Mouse (Mus musculus) layer of hippocampus, postnatal 25 days (tissue): Measurements from ENCODE around the gene Idh3b. TPM values are rescaled to one million over a fixed set of nuclear protein-coding genes. Genes with fewer than 3 reads are reported as not detected.

Source experiments
- DNase-seq, 2 experiments: peaks; one replicate each; pipeline ENCODE4 v3.0.0; 2022; ENCODE audit warnings: mixed read lengths in 2 of 2, low spot score in 1 of 2; ENCODE audit errors: extremely low spot score in 1 of 2
- total RNA-seq, 2 experiments: library from RNA; stranded (reverse); gene quantifications; 2 replicates each; pipeline ENCODE4 v1.2.3; 2021

Gene Idh3b
- 100 to 1,000 TPM; 320 to 329 TPM for total RNA-seq

DNA sequence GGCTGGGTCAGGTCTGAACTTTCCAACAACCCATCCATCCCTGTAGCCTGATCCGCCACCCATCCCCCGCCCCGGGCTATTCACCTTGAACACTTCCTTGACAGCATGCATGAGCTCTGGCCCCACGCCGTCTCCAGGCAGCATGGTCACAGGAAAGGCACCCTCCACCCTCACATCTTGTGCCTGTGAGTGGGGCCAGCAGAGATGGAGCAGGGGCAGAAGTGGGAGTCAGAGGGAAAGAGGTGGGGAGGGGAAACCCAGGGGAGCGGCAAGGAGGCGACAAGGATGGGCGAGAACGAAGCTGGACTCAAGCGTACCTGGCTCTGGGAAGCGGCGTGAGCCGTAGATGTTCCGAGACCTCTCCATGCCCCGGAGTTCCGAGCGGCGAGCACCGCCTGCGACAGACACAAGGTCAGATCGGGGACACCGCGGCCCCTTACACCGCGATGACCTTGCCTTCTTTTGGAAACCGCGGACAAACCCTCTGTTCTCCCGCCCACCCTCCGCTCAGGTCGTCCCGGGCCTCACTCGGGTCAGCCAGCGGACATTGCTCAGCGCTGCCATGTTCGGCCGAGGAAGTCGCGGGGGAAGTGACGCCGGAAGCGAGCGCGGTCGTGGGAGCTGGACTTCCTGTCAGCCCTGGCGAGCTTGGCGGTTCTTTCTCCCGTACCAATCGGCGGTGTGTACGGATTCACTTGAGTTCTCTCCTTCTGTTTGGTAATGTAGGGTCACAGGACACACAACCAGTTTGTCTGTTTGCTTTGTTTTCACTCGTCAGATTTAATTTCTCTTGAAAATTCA is at the start of gene Idh3b:
Gene Idh3b (minus strand): TSS at position 694 of the 801 bp plus-strand sequence.
- DNase-seq, result peak; percentile 86 to 87

- no peak for DNase-seq
Measured at GRCm38 (mm10) chr2:130329502-130329901, 45.2 kb upstream of the Idh3b start.

GRCm38 (mm10) chr2:130327057-130327456 is 42.7 kb upstream of the Idh3b start:
- DNase-seq, result no peak

GRCm38 (mm10) chr2:130303014-130303413 is 18.7 kb upstream of the Idh3b start:
- DNase-seq, result no peak

- DNase-seq, result no peak
Measured at GRCm38 (mm10) chr2:130297580-130297979, 13.2 kb upstream of the Idh3b start.

- DNase-seq, result no peak
Measured at GRCm38 (mm10) chr2:130296134-130296745, 11.9 kb upstream of the Idh3b start.

DNA sequence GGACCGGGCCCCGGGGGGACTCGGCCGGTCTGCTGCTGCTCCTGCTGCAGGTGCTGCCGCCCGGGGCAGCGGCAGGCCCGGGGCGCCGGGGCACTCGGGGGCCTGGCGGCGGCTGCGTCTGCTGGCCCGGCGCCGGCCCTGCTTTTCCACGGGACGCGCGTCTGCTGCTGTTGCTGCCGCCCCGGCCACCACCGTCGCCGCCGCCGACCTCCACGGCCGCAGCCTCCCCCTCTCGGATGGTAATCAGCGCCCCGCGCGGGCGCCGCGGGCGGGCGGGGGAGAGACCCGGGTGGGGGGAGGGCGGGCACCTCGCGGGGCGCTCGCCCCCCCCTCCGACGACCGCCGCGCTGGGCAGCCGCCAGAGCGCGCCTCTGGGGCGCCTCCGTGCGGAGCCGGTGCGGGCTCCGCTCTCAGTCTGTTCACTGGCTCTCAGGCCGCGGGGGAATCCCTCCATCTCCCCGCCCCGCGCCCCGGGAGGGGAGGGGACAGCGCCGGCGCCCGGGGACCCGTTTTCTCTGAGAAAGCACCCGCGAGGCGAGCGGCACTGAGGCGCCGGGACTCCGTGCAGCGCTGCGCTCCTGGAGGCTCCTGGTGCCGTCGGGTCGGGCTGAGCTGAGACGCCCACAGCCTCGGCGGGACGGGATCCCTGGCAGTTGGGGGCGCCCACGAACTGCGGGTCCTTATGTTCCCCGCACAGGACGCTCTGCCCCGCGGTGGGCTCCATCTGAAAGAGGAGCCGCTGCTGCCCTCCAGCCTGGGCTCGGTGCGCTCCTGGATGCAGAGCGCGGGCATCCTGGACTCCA is 11.2 kb upstream of the Idh3b start:
- peak; percentile 43 to 60 for DNase-seq

DNA sequence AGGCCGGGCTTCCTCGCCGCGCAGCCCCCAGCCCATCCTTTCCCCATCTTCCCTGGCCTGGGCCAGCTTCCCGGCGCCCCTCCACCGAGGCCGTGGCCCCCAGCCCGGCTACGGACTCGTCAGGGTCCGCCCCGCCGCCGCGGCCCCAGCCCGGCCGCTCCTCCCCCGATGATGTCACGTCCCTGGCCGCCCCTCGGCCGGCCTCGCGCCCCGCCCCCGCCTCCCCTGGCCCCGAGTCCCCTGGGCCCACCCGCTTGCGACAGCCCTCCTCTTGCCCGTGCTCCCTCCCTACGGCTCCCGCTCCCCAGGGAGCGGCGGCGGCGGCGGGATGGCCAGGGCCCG is 10.6 kb upstream of the Idh3b start, which contains the start of gene Ebf4:
Gene Ebf4 (plus strand): TSS at position 234 of the 342 bp plus-strand sequence.
- DNase-seq, result peak in 1 of 2 experiments; percentile 32

- no peak for DNase-seq
Measured at GRCm38 (mm10) chr2:130294218-130294935, 10.0 kb upstream of the Idh3b start.

- DNase-seq, result no peak
Measured at GRCm38 (mm10) chr2:130293486-130293885, 9.1 kb upstream of the Idh3b start.

DNA sequence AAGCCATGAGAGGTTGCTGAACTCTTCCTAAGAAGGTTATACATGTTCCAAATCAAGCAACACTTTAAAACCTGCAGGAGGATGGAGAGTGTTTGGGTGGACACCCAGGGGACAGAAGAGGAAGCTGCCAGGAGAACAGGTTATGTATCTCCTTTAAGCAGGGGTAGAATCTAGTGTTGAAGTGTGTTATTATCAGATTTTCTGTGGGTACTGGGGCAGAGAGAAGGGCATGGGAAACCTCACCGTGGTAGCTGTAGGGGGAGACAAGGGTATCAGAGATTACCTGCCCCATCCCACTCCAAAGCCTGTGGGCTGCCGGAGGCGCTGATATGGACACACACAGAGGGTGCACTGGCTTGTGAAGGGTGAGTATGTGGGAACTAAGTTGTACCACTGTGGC is 8.7 kb upstream of the Idh3b start:
- no peak for DNase-seq

DNA sequence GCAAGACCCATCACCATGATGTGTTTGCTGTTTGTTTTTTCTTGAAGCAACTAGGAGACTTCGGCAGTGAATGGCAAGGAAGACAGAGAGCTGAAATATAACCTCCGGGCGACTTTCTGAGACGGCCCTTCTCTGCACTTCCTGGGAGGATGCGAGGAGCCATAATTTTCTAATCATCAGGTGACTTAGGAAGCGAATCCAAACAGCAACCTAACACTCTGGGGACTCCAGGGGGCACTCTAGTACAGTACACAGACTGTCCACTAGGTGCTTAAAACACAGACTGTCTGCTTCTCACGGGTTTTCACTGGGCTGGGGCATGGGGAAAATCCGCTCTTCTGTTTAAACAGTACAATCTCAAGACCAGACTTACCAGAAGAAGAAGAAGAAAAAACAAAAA is 7.1 kb upstream of the Idh3b start:
- DNase-seq, result peak in 1 of 2 experiments; percentile 71

GRCm38 (mm10) chr2:130289086-130289485 is 4.7 kb upstream of the Idh3b start:
- no peak for DNase-seq

DNA sequence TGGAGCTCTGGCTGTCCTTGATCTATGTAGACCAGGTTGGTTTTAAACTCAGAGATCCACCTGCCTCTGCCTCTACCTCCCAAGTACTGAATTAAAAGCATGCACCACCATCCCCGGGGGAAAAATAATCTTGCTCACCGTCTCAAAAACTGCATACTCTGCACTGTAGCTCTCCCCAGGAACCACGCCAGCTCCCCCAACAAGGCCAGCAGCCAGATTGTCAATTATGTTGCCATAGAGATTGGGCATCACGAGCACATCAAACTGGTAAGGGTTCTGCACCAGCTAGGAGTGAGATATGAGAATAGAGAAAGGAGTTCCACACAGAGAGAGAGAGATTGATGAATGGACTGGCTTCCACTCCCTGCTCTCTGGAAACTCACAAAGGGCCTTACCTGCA is 3.5 kb downstream of the Idh3b start:
- DNase-seq, result peak in 1 of 2 experiments; percentile 48

- no peak for DNase-seq
Measured at GRCm38 (mm10) chr2:130280224-130280623, 4.1 kb downstream of the Idh3b start.

DNA sequence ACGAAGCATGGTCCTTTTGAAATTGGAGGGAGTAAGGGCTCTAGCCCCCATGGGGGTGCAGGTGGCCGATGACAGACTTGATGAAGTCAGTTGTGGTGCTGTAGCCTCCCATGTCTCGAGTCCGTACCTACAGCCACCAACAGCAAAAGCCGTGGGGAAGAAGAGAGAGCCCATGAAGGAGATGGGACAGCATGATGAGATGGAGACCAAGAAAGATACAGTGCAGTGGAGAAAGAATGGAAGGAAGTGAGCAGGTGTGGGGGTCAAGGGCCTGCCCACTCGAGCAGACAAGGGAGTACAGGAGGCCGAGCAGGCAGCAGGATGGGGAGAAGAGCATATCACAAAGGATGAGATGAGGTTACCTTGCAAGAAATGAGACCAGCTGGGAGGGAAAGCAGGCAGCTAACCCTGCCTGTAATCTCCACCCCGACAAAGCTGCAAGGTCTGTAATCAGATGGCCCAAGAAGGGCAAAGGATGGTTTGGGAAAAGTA is 4.7 kb downstream of the Idh3b start:
- no peak for DNase-seq

GRCm38 (mm10) chr2:130275649-130276048 is 8.7 kb downstream of the Idh3b start:
- peak in 1 of 2 experiments; percentile 69 for DNase-seq

DNA sequence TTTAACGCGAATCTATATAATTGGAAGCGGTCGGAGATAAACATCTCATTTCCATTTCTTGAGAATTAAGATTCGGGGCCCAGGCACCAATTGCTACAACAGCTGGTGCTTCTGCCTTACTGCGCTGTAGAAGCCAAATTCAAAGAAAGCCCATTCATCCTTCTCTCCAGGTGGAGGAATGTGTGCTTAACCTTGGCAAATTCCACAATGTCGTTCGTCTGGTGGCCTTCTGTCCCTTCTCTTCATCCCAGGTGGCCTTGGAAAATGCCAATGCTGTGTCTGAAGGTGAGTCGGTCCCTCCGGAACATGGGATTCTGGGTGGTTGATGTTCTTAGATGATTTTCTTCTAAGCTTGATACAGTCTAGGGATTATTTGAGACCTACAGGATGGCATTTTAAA is 9.5 kb downstream of the Idh3b start:
- DNase-seq, result no peak

GRCm38 (mm10) chr2:130274149-130274861 is 10.0 kb downstream of the Idh3b start, which contains the start of gene Nop56:
Nop56 (plus strand) TSS chr2:130274430.
- peak; percentile 99 to 100 for DNase-seq
